Mouse (Mus musculus): ENCODE data around the gene Gpr87.
A peak's percentile ranks its signal among the peaks of the same experiment; 100 is the strongest.

Gene Gpr87

DNA sequence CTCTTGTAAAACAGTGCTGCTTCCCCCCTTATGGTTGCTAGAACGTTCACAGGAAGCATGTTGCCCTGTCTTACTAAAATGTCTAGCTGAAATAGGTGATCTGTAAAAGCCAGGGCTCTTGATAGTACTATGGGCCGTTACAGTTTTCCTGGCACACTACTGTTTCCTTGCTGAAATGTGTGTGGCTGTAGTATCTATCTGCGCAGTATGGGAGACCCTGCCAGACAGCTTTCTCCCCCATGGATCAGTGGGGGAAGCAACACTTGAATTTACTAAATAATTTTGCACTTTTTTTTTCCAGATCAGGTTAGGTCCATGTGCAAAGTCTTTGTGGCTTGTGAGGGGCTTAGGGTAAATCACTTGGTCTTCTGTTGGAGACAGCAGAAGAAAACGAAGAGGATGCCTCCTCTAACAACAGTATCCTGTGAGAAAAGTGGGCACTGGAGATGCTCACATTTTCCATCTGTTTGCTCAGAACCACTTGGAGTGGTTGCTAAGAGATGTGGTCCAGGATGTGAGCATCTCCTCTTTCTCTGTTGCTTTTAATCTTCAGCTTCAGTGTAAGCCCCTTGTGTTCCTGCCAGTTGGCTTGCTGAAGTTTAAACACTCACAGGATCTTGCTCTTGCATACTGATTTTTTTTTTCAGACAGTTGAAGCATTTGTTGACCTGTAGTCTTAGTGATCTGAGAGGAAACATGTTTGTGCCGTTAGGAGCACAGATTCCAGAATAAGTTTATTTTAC lies 58.8 kb downstream of the Gpr87 start:
- no peak for DNase-seq

- no peak for DNase-seq
These were observed 61.7 kb downstream of the Gpr87 start for GRCm38 (mm10) chr3:59133189-59133588.

GRCm38 (mm10) chr3:59131966-59132365 lies 62.9 kb downstream of the Gpr87 start:
- DNase-seq: no peak

DNA sequence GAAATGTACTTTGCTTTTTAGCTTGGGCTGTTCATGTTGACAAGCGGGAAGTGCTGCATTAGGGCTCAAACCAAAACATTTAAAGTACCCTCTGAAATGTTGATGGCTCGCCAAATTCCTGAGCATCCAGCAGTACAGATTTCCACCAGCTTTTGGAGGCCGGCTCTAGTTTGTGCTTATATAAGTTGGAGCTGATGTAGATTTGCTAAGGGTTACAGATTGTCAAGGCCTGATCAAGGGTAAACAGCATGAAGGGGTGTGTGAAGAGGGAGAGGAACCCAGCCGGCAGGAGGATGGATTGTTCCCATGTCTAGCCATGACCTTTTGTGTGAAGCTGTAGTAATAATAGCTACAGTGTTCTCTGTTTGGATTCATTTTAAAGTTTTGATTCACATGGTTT lies 63.8 kb downstream of the Gpr87 start:
- DNase-seq: no peak

DNA sequence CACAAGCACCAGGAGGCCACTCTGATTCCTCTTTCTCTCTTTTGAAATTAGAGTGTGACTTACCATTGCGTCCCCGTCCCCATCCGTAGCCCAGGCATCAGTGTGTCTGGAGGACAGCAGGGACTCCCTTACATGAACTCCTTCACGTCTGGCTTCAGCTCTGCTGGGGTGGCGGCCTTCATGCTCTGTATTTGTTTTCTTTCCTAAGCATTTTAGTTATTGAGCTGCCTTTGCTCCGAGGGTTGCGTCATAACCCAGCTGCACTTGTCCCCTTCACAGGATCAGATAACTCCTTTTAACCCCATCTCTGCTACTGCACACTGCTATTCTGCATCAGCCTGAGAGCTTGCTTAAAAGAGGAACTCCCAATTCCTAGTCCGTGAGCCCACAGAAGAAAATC lies 64.5 kb downstream of the Gpr87 start:
- DNase-seq: peak; percentile 25 to 26

DNA sequence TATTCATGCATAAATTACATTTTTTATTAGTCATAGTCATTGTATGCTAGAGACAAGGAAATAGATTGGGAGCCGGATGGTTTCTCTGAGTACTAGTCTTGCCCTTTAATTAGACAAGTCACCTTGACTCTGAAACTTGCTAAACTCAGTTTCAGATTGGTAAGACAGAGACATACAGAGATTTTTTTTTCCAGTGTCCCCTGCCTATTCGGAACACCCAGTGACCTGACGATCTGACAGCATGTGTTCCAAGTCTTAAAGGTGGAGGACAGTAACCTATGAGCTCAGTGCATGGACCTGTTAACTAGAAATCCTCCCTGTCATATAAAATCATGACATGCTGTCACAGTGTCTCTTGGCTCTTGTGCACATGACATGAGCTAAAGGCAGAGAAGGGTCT lies 65.4 kb downstream of the Gpr87 start:
- DNase-seq: no peak
